Mouse (Mus musculus) gastrocnemius, postnatal 25 days (tissue): ENCODE measurements around the gene Slc30a1. TPM values are rescaled to one million over a fixed set of nuclear protein-coding genes. Genes with fewer than 3 reads are reported as not detected.

Experiments used
- DNase-seq: peaks from one replicate; pipeline ENCODE4 v3.0.0; 2022
- long read RNA-seq, 2 experiments: library from polyadenylated mRNA; stranded (forward); transcript quantifications; one replicate each; pipeline ENCODE4 v2.0.0; 2021
- total RNA-seq, 2 experiments: library from RNA; stranded (reverse); gene quantifications; 1 replicate in 1 of 2; 2 replicates in 1 of 2; pipeline ENCODE4 v1.2.3; 2021

Gene Slc30a1
- total RNA-seq, result 1 to 10 TPM; 4.9 to 8.4 TPM
- long read RNA-seq, experiment 1, partial matches to known transcripts, result 0 of 1 reads
- long read RNA-seq, experiment 1, other reads (novel, unspliced or antisense), result 1 of 1 reads
- long read RNA-seq, experiment 2, full-length matches to known transcripts, result 5 of 8 reads
- long read RNA-seq, experiment 2, partial matches to known transcripts, result 0 of 8 reads
- long read RNA-seq, experiment 2, other reads (novel, unspliced or antisense), result 3 of 8 reads

GRCm38 (mm10) chr1:191906571-191907430 lies at the start of gene Slc30a1:
Gene Slc30a1 (plus strand): TSS chr1:191906767.
- DNase-seq, result peak; percentile 98

- DNase-seq, result no peak
Measured at GRCm38 (mm10) chr1:191856886-191857651, 49.5 kb upstream of the Slc30a1 start.

- no peak for DNase-seq
Measured at GRCm38 (mm10) chr1:191858136-191858535, 48.4 kb upstream of the Slc30a1 start.

- DNase-seq, result no peak
Measured at GRCm38 (mm10) chr1:191859847-191860246, 46.7 kb upstream of the Slc30a1 start.

GRCm38 (mm10) chr1:191861247-191861646 lies 45.3 kb upstream of the Slc30a1 start:
- no peak for DNase-seq

- DNase-seq, result no peak
Measured at GRCm38 (mm10) chr1:191863833-191864550, 42.6 kb upstream of the Slc30a1 start.

- DNase-seq, result no peak
Measured at GRCm38 (mm10) chr1:191864551-191865027, 42.0 kb upstream of the Slc30a1 start.

GRCm38 (mm10) chr1:191872076-191872710 lies 34.4 kb upstream of the Slc30a1 start:
- no peak for DNase-seq

GRCm38 (mm10) chr1:191875006-191875405 lies 31.6 kb upstream of the Slc30a1 start:
- DNase-seq, result no peak

- DNase-seq, result no peak
Measured at GRCm38 (mm10) chr1:191875683-191876305, 30.8 kb upstream of the Slc30a1 start.

GRCm38 (mm10) chr1:191877681-191878080 lies 28.9 kb upstream of the Slc30a1 start:
- no peak for DNase-seq

GRCm38 (mm10) chr1:191878518-191878921 lies 28.0 kb upstream of the Slc30a1 start:
- DNase-seq, result no peak

GRCm38 (mm10) chr1:191880247-191880646 lies 26.3 kb upstream of the Slc30a1 start:
- DNase-seq, result no peak

GRCm38 (mm10) chr1:191880921-191881609 lies 25.5 kb upstream of the Slc30a1 start:
- no peak for DNase-seq

GRCm38 (mm10) chr1:191881663-191882062 lies 24.9 kb upstream of the Slc30a1 start:
- DNase-seq, result no peak

- DNase-seq, result no peak
Measured at GRCm38 (mm10) chr1:191882474-191883206, 23.9 kb upstream of the Slc30a1 start.

- DNase-seq, result no peak
Measured at GRCm38 (mm10) chr1:191883654-191884053, 22.9 kb upstream of the Slc30a1 start.

- DNase-seq, result no peak
Measured at GRCm38 (mm10) chr1:191891912-191892311, 14.7 kb upstream of the Slc30a1 start.

- DNase-seq, result peak; percentile 39
Measured at GRCm38 (mm10) chr1:191894386-191894785, 12.2 kb upstream of the Slc30a1 start.
